Comparison of ENCODE assay signal across 9 mouse cellular contexts in the genomic region with DNA sequence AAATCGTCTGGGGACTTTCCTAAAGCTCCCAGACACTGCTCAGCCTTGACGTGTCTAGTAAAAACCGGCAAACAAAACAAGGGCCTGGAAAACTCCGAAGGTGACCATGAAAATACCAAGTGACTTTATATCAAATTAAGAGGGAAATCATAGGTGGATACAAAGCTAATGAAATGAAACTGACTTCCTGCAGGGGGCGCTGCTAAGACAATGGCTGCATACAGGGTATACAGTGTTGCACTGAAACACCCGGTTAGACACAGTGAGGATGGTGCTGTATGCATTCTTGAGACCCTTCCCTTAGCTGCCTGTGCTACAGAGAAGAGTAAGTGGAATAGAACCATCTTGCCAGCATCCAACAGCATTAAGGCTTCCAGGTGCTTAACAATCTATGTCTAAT.
A peak's percentile ranks its signal among the peaks of the same experiment; 100 is the strongest.
DNase-seq lines count a peak whose midpoint lies in the region; ATAC-seq and TF ChIP-seq lines count a peak whose summit lies in the region.
"Had no signal": no experiment of that assay in that cellular context is flagged by ENCODE, and none has a peak within 500 bp of the region (broad histone marks: within the 10 kb centered on the region; RNA-seq: fewer than 3 reads in every experiment).

No protein-coding gene starts in this region.

- H3K27ac ChIP-seq in intestine, postnatal 0 days (ENCODE audit: low read depth, low read length), result no peak overlapping the region
- H3K27ac ChIP-seq in intestine, embryonic 16.5 days (ENCODE audit: low read length), result no peak overlapping the region
- H3K27ac ChIP-seq: limb, embryonic 13.5 days had no signal

- no peak overlapping the region for H3K4me3 ChIP-seq in intestine, postnatal 0 days (ENCODE audit: low read depth, low read length)
- H3K4me3 ChIP-seq in intestine, embryonic 16.5 days (ENCODE audit: low read length), result no peak overlapping the region
- H3K4me3 ChIP-seq: limb, embryonic 13.5 days had no signal

- H3K4me2 ChIP-seq in intestine, postnatal 0 days (replicated peaks; ENCODE audit: low read depth), result no peak overlapping the region
- H3K4me2 ChIP-seq in intestine, embryonic 16.5 days (ENCODE audit: low read depth, low read length), result no peak overlapping the region
- H3K4me2 ChIP-seq: limb, embryonic 13.5 days had no signal

- DNase-seq in adrenal gland, adult 18-20 months (ENCODE audit: low spot score in 2 of 2), result peak; percentile 8 to 21
- no peak for DNase-seq in adrenal gland, postnatal 4 days (ENCODE audit: low spot score in 2 of 2)
- DNase-seq in right cerebral cortex, postnatal 14 days, result peak; percentile 21
- no peak for DNase-seq in right cerebral cortex, adult 18-20 months
- peak; percentile 47 for DNase-seq in testis, postnatal 14 days (ENCODE audit: low spot score)

- no peaks in the 10 kb centered on the region for H3K4me1 ChIP-seq in intestine, postnatal 0 days (replicated peaks; ENCODE audit: control insufficient read depth, insufficient read depth, low read length)
- H3K4me1 ChIP-seq in intestine, embryonic 16.5 days (ENCODE audit: control insufficient read depth, insufficient read depth, low read length), result no peaks in the 10 kb centered on the region
- H3K4me1 ChIP-seq: limb, embryonic 13.5 days had no signal

- no peak overlapping the region for H3K9ac ChIP-seq in intestine, postnatal 0 days (ENCODE audit: low read depth, low read length)
- no peak overlapping the region for H3K9ac ChIP-seq in intestine, embryonic 16.5 days (ENCODE audit: low read depth, low read length)
- H3K9ac ChIP-seq: limb, embryonic 13.5 days had no signal

- ATAC-seq in intestine, postnatal 0 days, result no peak
- ATAC-seq in intestine, embryonic 16.5 days, result no peak
- ATAC-seq in megakaryocyte progenitor cell, adult 5-6 weeks (replicated peaks; ENCODE audit: poor library complexity), result no peak

- H3K9me3 ChIP-seq in intestine, postnatal 0 days (ENCODE audit: control insufficient read depth), result no peaks in the 10 kb centered on the region
- H3K9me3 ChIP-seq in intestine, embryonic 16.5 days (ENCODE audit: control insufficient read depth, low read length), result no peaks in the 10 kb centered on the region
- H3K9me3 ChIP-seq: limb, embryonic 13.5 days had no signal

- 55% methylated on average over 6 of the region's 6 CpGs for WGBS in intestine, postnatal 0 days
- WGBS in intestine, embryonic 16.5 days, result 58% methylated on average over 6 of the region's 6 CpGs

- H3K36me3 ChIP-seq in intestine, postnatal 0 days (ENCODE audit: control insufficient read depth, insufficient read depth), result no peaks in the 10 kb centered on the region
- H3K36me3 ChIP-seq in intestine, embryonic 16.5 days (ENCODE audit: control insufficient read depth, insufficient read depth, low read length), result no peaks in the 10 kb centered on the region
- H3K36me3 ChIP-seq: limb, embryonic 13.5 days had no signal

- no peaks in the 10 kb centered on the region for H3K27me3 ChIP-seq in intestine, postnatal 0 days (replicated peaks; ENCODE audit: control insufficient read depth, insufficient read depth, low read length)
- no peaks in the 10 kb centered on the region for H3K27me3 ChIP-seq in intestine, embryonic 16.5 days (replicated peaks; ENCODE audit: control insufficient read depth, insufficient read depth, low read length)
- H3K27me3 ChIP-seq: limb, embryonic 13.5 days had no signal

- peak; percentile 46 for TF ChIP-seq CTCF in intestine, postnatal 0 days (IDR thresholded peaks at IDR 0.05; ENCODE audit: low read depth)

Comparison
In these comparisons a context has a peak if more than half of its experiments do, and no peak if none do; other contexts are left out.
1. DNase-seq: peak in adrenal gland, adult 18-20 months (2 of 2), right cerebral cortex, postnatal 14 days (single experiment) and testis, postnatal 14 days (single experiment); none in adrenal gland, postnatal 4 days (0 of 2) and right cerebral cortex, adult 18-20 months (single experiment).